Mouse (Mus musculus) testis, adult 2 months (tissue): ENCODE data around the gene Ssna1.

Experiments
- CTCF ChIP-seq: fragments of 200-500 bp; IDR thresholded peaks from 2 replicates; pipeline ENCODE4 v1.5.1; 2012; ENCODE audit warnings: low read depth, mild to moderate bottlenecking, inconsistent platforms, low read length, moderate library complexity; ENCODE audit not compliant: control insufficient read depth, insufficient read depth, insufficient replicate concordance
- POLR2A ChIP-seq: fragments of 200-500 bp; IDR thresholded peaks from 2 replicates; pipeline ENCODE4 v1.6.1; 2012; ENCODE audit warnings: low read depth, mild to moderate bottlenecking, inconsistent platforms, low read length, moderate library complexity; ENCODE audit not compliant: control insufficient read depth

DNA sequence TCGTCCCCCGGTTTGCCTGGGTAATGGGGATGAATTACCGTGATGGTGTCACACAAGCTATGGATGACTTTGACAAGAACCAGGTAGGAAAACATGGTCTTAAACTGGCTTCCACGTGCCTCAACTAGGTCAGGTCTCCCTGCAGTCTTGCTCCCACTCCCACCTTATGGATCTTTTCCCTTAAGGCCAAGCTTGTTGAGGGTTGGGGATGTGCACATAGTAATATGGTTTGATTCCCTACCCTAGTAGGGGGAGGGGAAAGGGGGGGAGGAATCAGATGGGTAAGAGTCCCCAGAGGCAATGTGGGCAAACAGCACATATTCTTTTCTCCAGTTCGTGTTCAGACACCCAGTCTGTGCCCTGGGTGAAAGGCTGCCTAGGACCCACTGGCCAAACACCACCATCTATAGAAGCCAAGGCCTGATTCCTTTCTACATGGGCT lies 50.9 kb downstream of the Ssna1 start:
- no peak for TF ChIP-seq CTCF
- no peak for TF ChIP-seq POLR2A
